Mouse (Mus musculus) myocyte (in vitro differentiated cells): ENCODE measurements at regions not wholly inside any gene's neighbourhood (a gene's known extent, or its start where the extent isn't known, plus 50 kb on each side); places are given as distances from the start of the nearest gene placed in this dataset.

Source experiments
- E2F4 ChIP-seq: IDR thresholded peaks from one replicate; pipeline ENCODE4 v1.6.1; 2011; ENCODE audit warnings: mild to moderate bottlenecking, control low read depth, moderate library complexity; ENCODE audit not compliant: insufficient read depth
- POLR2A ChIP-seq: IDR thresholded peaks from one replicate; pipeline ENCODE4 v1.6.1; 2011; ENCODE audit warnings: low read depth, mild to moderate bottlenecking, control low read depth, moderate library complexity; ENCODE audit not compliant: insufficient read length
- TCF3 ChIP-seq: IDR thresholded peaks from one replicate; pipeline ENCODE4 v1.6.1; 2011; ENCODE audit warnings: low read depth, control low read depth; ENCODE audit not compliant: insufficient read length

GRCm38 (mm10) chr7:40753490-40753889 is 144.6 kb upstream of the Vstm2b start:
- TF ChIP-seq TCF3 (no peak), POLR2A (no peak), E2F4 (no peak)
